Mouse (Mus musculus): ENCODE results near the gene Gjb3.

- TF ChIP-seq USF1 (IDR thresholded peaks at IDR 0.05; ENCODE audit: low read depth) (no peak), MAX (IDR thresholded peaks at IDR 0.05; ENCODE audit: low read depth) (no peak), TCF12 (IDR thresholded peaks at IDR 0.05; ENCODE audit: insufficient read depth, poor library complexity, severe bottlenecking) (no peak), MYOD1 (IDR thresholded peaks at IDR 0.05; ENCODE audit: control insufficient read depth in 1 of 3, insufficient read length in 2 of 3, low read depth in 2 of 3) (no peak), MYOG (IDR thresholded peaks at IDR 0.05; ENCODE audit: control insufficient read depth in 1 of 3, insufficient read depth in 1 of 3, insufficient read length in 2 of 3, low read depth in 2 of 3) (no peak), POLR2A (IDR thresholded peaks at IDR 0.05; ENCODE audit: insufficient read length, low read depth) (no peak), SRF (IDR thresholded peaks at IDR 0.05; ENCODE audit: control insufficient read depth, insufficient read length, low read depth) (no peak), CEBPB (IDR thresholded peaks at IDR 0.05; ENCODE audit: insufficient read depth, poor library complexity, severe bottlenecking) (no peak)
Observed at GRCm38 (mm10) chr4:127337668-127338067, 7.0 kb upstream of the Gjb3 start.
